Mouse (Mus musculus) midbrain, embryonic 11.5 days (tissue): ENCODE measurements at regions not wholly inside any gene's neighbourhood (a gene's known extent, or its start where the extent isn't known, plus 50 kb on each side); places are given as distances from the start of the nearest gene placed in this dataset.

Experiments
- ATAC-seq: fragments of 200-750 bp; cut with Nextera tagmentation; 2 replicates; pipeline ENCODE4 v1.8.0; 2017; ENCODE audit warnings: moderate TSS enrichment, moderate library complexity; ENCODE audit not compliant: low FRiP score
- DNase-seq: peaks from one replicate; pipeline ENCODE4 v3.0.0; 2015; ENCODE audit warnings: low spot score; ENCODE audit errors: missing footprints
- H3K27ac ChIP-seq: fragments of 300-500 bp; sonication (generic); 2 replicates; pipeline ENCODE4 v1.5.1; 2014; ENCODE audit warnings: low read depth, low read length
- H3K27me3 ChIP-seq: fragments of 300-500 bp; sonication (generic); 2 replicates; pipeline ENCODE4 v1.6.1; 2014; ENCODE audit warnings: mild to moderate bottlenecking, low read length, moderate library complexity, mixed read lengths; ENCODE audit not compliant: control insufficient read depth, insufficient read depth
- H3K36me3 ChIP-seq: fragments of 300-500 bp; sonication (generic); 2 replicates; pipeline ENCODE4 v1.6.1; 2014; ENCODE audit warnings: mild to moderate bottlenecking, low read length, moderate library complexity, mixed read lengths; ENCODE audit not compliant: control insufficient read depth, insufficient read depth
- H3K4me1 ChIP-seq: fragments of 300-500 bp; sonication (generic); 2 replicates; pipeline ENCODE4 v1.6.1; 2014; ENCODE audit warnings: low read length; ENCODE audit not compliant: control insufficient read depth, insufficient read depth
- H3K4me2 ChIP-seq: fragments of 300-500 bp; sonication (generic); 2 replicates; pipeline ENCODE4 v1.6.1; 2014; ENCODE audit warnings: mild to moderate bottlenecking, moderate library complexity
- H3K4me3 ChIP-seq: fragments of 300-500 bp; sonication (generic); 2 replicates; pipeline ENCODE4 v1.5.1; 2014; ENCODE audit warnings: low read depth, low read length
- H3K9ac ChIP-seq: fragments of 300-500 bp; sonication (generic); 2 replicates; pipeline ENCODE4 v1.6.1; 2014; ENCODE audit warnings: low read length
- H3K9me3 ChIP-seq: fragments of 300-500 bp; sonication (generic); 2 replicates; pipeline ENCODE4 v1.6.1; 2016; ENCODE audit warnings: low read length; ENCODE audit not compliant: control insufficient read depth
- WGBS: fragments of 180-500 bp; shearing (Covaris S2); extraction: QIAGEN DNeasy Blood & Tissue Kit; methylation state at CpG from one replicate; pipeline ENCODE4 v1.1.7; 2014; 5-methylcytosine and 5-hydroxymethylcytosine counted together

DNA sequence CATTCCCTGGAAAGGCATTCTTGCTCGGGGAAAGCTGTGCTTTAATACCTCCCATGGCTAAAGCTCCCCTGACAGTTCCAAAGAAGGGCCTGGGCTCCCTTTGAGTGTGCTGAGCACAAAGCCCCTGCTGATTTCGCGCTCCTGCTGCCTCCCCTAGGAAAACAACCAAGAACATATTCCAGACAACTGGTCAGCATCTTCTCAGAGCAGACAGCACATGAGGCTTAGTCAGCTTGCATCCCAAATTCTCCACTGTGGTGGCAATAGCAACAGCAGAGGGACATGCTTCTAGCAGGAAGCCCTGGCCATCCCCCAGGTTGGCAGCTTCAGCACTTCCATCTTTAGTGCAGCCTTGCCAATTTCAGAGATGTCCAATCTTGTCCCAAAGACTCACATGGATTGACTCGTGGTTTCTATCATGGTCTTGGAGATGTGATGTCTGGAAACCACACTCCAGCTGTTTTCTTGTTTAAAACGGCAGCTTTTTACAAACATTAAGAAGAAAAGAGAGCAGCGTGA is 163.8 kb downstream of the Snx19 start:
- no peak for ATAC-seq
- Histone ChIP-seq H3K4me2 (no peak overlapping the region), H3K9ac (no peak overlapping the region), H3K4me3 (no peak overlapping the region), H3K9me3 (no peaks in the 10 kb centered on the region), H3K4me1 (no peaks in the 10 kb centered on the region), H3K27me3 (no peaks in the 10 kb centered on the region), H3K27ac (no peak overlapping the region), H3K36me3 (no peaks in the 10 kb centered on the region)
- no peak for DNase-seq
- WGBS, result 49% methylated on average over 6 of the region's 6 CpGs

DNA sequence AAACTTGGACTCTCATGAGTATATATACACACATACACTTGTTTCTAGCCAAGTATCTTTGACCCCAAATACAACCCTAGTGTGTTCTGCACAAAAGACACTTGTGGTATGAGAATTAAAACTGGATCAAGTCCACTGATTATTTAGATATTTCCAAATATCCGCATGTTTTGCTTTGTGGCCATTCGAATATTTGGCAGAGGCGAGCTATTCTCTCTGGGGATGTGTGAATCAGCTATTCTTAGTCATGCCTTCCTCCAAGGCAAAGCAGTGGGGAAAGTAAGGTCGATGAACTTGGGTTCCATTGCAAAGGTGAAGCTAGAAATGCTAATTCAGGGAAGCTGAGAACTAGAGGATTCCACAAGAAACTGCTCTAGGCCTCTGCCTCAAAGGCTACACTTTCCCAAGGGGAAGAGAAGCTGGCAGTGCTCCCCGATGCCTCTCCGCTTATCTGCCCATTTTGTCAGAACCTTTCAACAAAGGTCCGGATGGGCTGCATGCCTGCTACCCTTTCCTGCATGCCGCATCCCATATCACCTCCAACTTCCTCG is 154.4 kb downstream of the Snx19 start:
- Histone ChIP-seq H3K9me3 (no peaks in the 10 kb centered on the region), H3K27me3 (no peaks in the 10 kb centered on the region), H3K36me3 (no peaks in the 10 kb centered on the region), H3K4me2 (no peak overlapping the region), H3K4me3 (no peak overlapping the region), H3K4me1 (no peaks in the 10 kb centered on the region), H3K9ac (no peak overlapping the region), H3K27ac (no peak overlapping the region)
- no peak for DNase-seq
- ATAC-seq, result no peak
- WGBS, result 89% methylated on average over 9 of the region's 9 CpGs

GRCm38 (mm10) chr9:30580500-30580899 is 153.6 kb downstream of the Snx19 start:
- Histone ChIP-seq H3K4me1 (no peaks in the 10 kb centered on the region), H3K9ac (no peak overlapping the region), H3K27me3 (no peaks in the 10 kb centered on the region), H3K27ac (no peak overlapping the region), H3K4me2 (no peak overlapping the region), H3K4me3 (no peak overlapping the region), H3K36me3 (no peaks in the 10 kb centered on the region), H3K9me3 (no peaks in the 10 kb centered on the region)
- ATAC-seq (no peak), DNase-seq (no peak)
- WGBS, result 84% methylated on average over 6 of the region's 6 CpGs

DNA sequence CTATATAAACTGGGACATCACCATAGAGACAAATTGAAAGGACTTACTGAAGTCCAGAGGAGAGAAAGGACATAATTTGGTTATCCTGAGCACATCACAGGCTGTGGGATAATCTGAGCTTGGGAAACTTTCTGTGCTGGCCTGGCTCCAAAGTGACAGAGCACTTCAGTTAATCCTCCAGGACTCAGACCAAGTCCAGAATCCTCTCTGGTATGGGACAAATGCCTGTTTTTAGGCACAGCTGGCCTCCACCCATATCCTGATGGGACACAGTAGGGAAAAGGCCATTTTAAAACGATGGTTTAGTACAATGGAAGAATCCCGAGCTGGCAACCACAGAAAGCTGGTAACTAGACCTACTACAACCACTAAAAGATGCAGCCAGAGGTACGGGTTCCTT is 151.3 kb downstream of the Snx19 start:
- no peaks in the 10 kb centered on the region for H3K36me3 ChIP-seq
- ATAC-seq (no peak), DNase-seq (no peak)
- WGBS, result 83% methylated on average over 3 of the region's 3 CpGs
- H3K27ac ChIP-seq, result no peak overlapping the region
- H3K4me3 ChIP-seq, result no peak overlapping the region
- H3K4me1 ChIP-seq, result peaks cover 8% of the 10 kb centered on the region
- no peak overlapping the region for H3K9ac ChIP-seq
- no peaks in the 10 kb centered on the region for H3K9me3 ChIP-seq
- no peak overlapping the region for H3K4me2 ChIP-seq
- no peaks in the 10 kb centered on the region for H3K27me3 ChIP-seq

GRCm38 (mm10) chr9:30577243-30577642 is 150.3 kb downstream of the Snx19 start:
- H3K9me3 ChIP-seq, result no peaks in the 10 kb centered on the region
- no peak overlapping the region for H3K9ac ChIP-seq
- no peak overlapping the region for H3K27ac ChIP-seq
- H3K27me3 ChIP-seq, result no peaks in the 10 kb centered on the region
- 84% methylated on average over 4 of the region's 4 CpGs for WGBS
- peaks cover 8% of the 10 kb centered on the region for H3K4me1 ChIP-seq
- no peak overlapping the region for H3K4me3 ChIP-seq
- no peaks in the 10 kb centered on the region for H3K36me3 ChIP-seq
- no peak overlapping the region for H3K4me2 ChIP-seq
- DNase-seq (no peak), ATAC-seq (no peak)

DNA sequence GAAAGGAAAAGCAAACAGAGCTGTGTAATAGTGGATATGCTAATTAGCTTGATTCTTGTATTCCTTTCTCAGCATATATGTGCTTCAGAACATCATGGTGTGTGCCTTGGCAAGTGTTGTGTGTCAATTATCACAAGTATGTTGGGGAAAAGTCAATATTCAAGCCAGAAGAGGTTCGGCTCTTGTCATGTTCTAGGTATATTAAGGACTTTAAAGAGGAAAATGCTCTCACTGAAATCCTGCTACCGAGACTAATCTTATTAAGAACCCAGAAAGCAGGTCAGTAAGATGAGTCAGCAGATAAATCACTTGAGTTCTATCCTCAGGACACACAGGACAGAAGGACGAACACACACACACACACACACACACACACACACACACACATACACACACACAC is 148.6 kb downstream of the Snx19 start:
- no peak overlapping the region for H3K27ac ChIP-seq
- H3K36me3 ChIP-seq, result no peaks in the 10 kb centered on the region
- no peaks in the 10 kb centered on the region for H3K27me3 ChIP-seq
- DNase-seq (peak; percentile 82), ATAC-seq (no peak)
- no peaks in the 10 kb centered on the region for H3K9me3 ChIP-seq
- no peak overlapping the region for H3K4me3 ChIP-seq
- WGBS, result 43% methylated on average over 3 of the region's 3 CpGs
- H3K4me2 ChIP-seq, result no peak overlapping the region
- H3K4me1 ChIP-seq, result peaks cover 12% of the 10 kb centered on the region
- no peak overlapping the region for H3K9ac ChIP-seq

- H3K27ac ChIP-seq, result no peak overlapping the region
- peaks cover 12% of the 10 kb centered on the region for H3K4me1 ChIP-seq
- H3K4me3 ChIP-seq, result no peak overlapping the region
- DNase-seq (no peak), ATAC-seq (no peak)
- no peak overlapping the region for H3K4me2 ChIP-seq
- no peaks in the 10 kb centered on the region for H3K9me3 ChIP-seq
- H3K36me3 ChIP-seq, result no peaks in the 10 kb centered on the region
- WGBS, result 9% methylated on average over 1 of the region's 1 CpGs
- no peaks in the 10 kb centered on the region for H3K27me3 ChIP-seq
- H3K9ac ChIP-seq, result no peak overlapping the region
These were observed 146.4 kb downstream of the Snx19 start for GRCm38 (mm10) chr9:30573294-30573693.

DNA sequence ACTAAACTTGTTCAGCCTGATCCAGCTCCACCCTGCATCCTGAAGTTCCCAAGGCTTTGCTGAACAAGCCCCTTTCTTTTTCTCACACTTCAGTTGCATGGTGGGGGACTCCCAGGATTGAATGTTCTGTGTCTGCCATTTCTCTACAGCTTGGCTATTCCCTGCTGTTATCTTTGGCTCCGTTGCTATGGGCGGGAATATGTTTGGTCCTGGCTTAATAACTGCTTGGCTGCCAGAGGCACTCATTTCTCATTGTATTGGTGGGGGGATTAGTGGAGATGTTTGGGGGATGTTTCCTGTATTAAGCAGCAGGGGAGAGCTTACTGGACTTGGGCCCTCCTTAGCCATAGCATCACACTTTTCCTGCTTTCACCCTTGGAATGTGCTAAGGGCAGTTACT is 144.1 kb downstream of the Snx19 start:
- H3K4me1 ChIP-seq, result peaks cover 12% of the 10 kb centered on the region
- whole genome bisulfite sequencing, result 8% methylated on average over 2 of the region's 2 CpGs
- ATAC-seq (peak; percentile 48; the same call in 1 of the 2 replicates), DNase-seq (no peak)
- no peak overlapping the region for H3K4me2 ChIP-seq
- H3K27me3 ChIP-seq, result no peaks in the 10 kb centered on the region
- H3K27ac ChIP-seq, result no peak overlapping the region
- H3K36me3 ChIP-seq, result no peaks in the 10 kb centered on the region
- no peak overlapping the region for H3K4me3 ChIP-seq
- H3K9me3 ChIP-seq, result no peaks in the 10 kb centered on the region
- H3K9ac ChIP-seq, result no peak overlapping the region

- DNase-seq (no peak), ATAC-seq (no peak)
- Histone ChIP-seq H3K9ac (no peak overlapping the region), H3K4me3 (no peak overlapping the region), H3K27me3 (no peaks in the 10 kb centered on the region), H3K36me3 (no peaks in the 10 kb centered on the region), H3K9me3 (no peaks in the 10 kb centered on the region), H3K4me2 (no peak overlapping the region), H3K4me1 (no peaks in the 10 kb centered on the region), H3K27ac (no peak overlapping the region)
- WGBS, result 93% methylated on average over 3 of the region's 3 CpGs
These were observed 138.1 kb downstream of the Snx19 start for GRCm38 (mm10) chr9:30564765-30565680.
